Mouse (Mus musculus) CH12.LX (cell line): ENCODE results near the gene A530084C06Rik. TPM values are rescaled to one million over a fixed set of nuclear protein-coding genes. Genes with fewer than 3 reads are reported as not detected.

Experiments
- DNase-seq: peaks from one replicate; pipeline ENCODE4 v3.0.0-alpha.2; 2013; ENCODE audit errors: extremely low read depth
- H3K27ac ChIP-seq: 2 replicates; pipeline ENCODE4 v1.5.1; 2012; ENCODE audit warnings: low read depth, mild to moderate bottlenecking, control low read depth, moderate library complexity; ENCODE audit not compliant: insufficient read depth
- H3K27me3 ChIP-seq: replicated peaks from 2 replicates; pipeline ENCODE3; 2012; ENCODE audit warnings: inconsistent platforms
- H3K36me3 ChIP-seq, 2 experiments: replicated peaks in 1 of 2; 2 replicates each; pipeline versions ENCODE3 to v1.6.1; 2012; ENCODE audit warnings: inconsistent platforms in 1 of 2, low read length in 1 of 2, mild to moderate bottlenecking in 1 of 2, mixed read lengths in 1 of 2, moderate library complexity in 1 of 2; ENCODE audit not compliant: control insufficient read depth in 1 of 2, insufficient read depth in 1 of 2
- H3K4me1 ChIP-seq, 2 experiments: 2 replicates each; pipeline ENCODE4 v1.6.1; 2012; ENCODE audit warnings: inconsistent platforms in 1 of 2, moderate library complexity in 1 of 2; ENCODE audit not compliant: insufficient read depth in 2 of 2, control insufficient read depth in 1 of 2
- H3K4me2 ChIP-seq: 2 replicates; pipeline ENCODE4 v1.6.1; 2012; ENCODE audit warnings: low read depth, mild to moderate bottlenecking, control low read depth; ENCODE audit not compliant: poor library complexity, insufficient read depth, severe bottlenecking
- H3K4me3 ChIP-seq, 3 experiments: fragments of 150-350 bp in 1 of 3; sonication (generic) in 1 of 3; replicated peaks in 1 of 3; 2 replicates each; pipeline versions ENCODE3 to v1.5.1; 2011 to 2012; ENCODE audit warnings: low read depth in 2 of 3, low read length in 2 of 3, mild to moderate bottlenecking in 2 of 3, moderate library complexity in 2 of 3, control low read depth in 1 of 3, improper control_type of control experiment in 1 of 3, inconsistent platforms in 1 of 3, mixed read lengths in 1 of 3; ENCODE audit not compliant: poor library complexity in 1 of 3
- H3K79me2 ChIP-seq: replicated peaks from 2 replicates; pipeline ENCODE4 v1.6.1; 2012; ENCODE audit warnings: mild to moderate bottlenecking, moderate library complexity; ENCODE audit not compliant: control insufficient read depth, poor library complexity, insufficient read depth, severe bottlenecking; ENCODE audit errors: extremely low read depth
- H3K9ac ChIP-seq: 2 replicates; pipeline ENCODE4 v1.6.1; 2012; ENCODE audit warnings: low read depth, mild to moderate bottlenecking, control low read depth, moderate library complexity; ENCODE audit not compliant: insufficient read depth
- H3K9me3 ChIP-seq: replicated peaks from 2 replicates; pipeline ENCODE3; 2012; ENCODE audit warnings: low read length, inconsistent platforms, mixed read lengths
- BHLHE40 ChIP-seq: IDR thresholded peaks from 2 replicates; pipeline ENCODE4 v1.6.1; 2011; ENCODE audit warnings: mild to moderate bottlenecking, low read depth, low read length, improper control_type of control experiment
- CHD1 ChIP-seq: IDR thresholded peaks from 2 replicates; pipeline ENCODE4 v1.6.1; 2012; ENCODE audit warnings: low read depth, low read length, improper control_type of control experiment, inconsistent platforms
- CHD2 ChIP-seq: IDR thresholded peaks from 2 replicates; pipeline ENCODE4 v1.6.1; 2011; ENCODE audit warnings: low read length, improper control_type of control experiment
- CTCF ChIP-seq, 2 experiments: IDR thresholded peaks in 1 of 2; conservative IDR thresholded peaks in 1 of 2; 2 replicates each; pipeline ENCODE4 v1.5.1; 2011 to 2012; ENCODE audit warnings: low read depth in 2 of 2, low read length in 2 of 2, improper control_type of control experiment in 1 of 2, inconsistent platforms in 1 of 2, mild to moderate bottlenecking in 1 of 2, moderate library complexity in 1 of 2
- E2F4 ChIP-seq: IDR thresholded peaks from 2 replicates; pipeline ENCODE4 v1.6.1; 2011; ENCODE audit warnings: low read depth, low read length, improper control_type of control experiment; ENCODE audit not compliant: insufficient replicate concordance
- EP300 ChIP-seq: IDR thresholded peaks from 2 replicates; pipeline ENCODE4 v1.6.1; 2011; ENCODE audit warnings: low read length, improper control_type of control experiment
- GABPA ChIP-seq: IDR thresholded peaks from 2 replicates; pipeline ENCODE4 v1.6.1; 2012; ENCODE audit warnings: low read depth, low read length, improper control_type of control experiment, inconsistent platforms; ENCODE audit not compliant: insufficient replicate concordance
- HCFC1 ChIP-seq: IDR thresholded peaks from 2 replicates; pipeline ENCODE4 v1.6.1; 2012; ENCODE audit warnings: low read depth, mild to moderate bottlenecking, inconsistent platforms, low read length, improper control_type of control experiment
- JUN ChIP-seq: IDR thresholded peaks from 2 replicates; pipeline ENCODE4 v1.6.1; 2011; ENCODE audit warnings: low read depth, mild to moderate bottlenecking, low read length, improper control_type of control experiment, moderate library complexity; ENCODE audit not compliant: insufficient read depth
- KAT2A ChIP-seq: IDR thresholded peaks from 2 replicates; pipeline ENCODE4 v1.6.1; 2012; ENCODE audit warnings: low read length, improper control_type of control experiment, inconsistent platforms; ENCODE audit not compliant: insufficient replicate concordance
- MAFK ChIP-seq: IDR thresholded peaks from 2 replicates; pipeline ENCODE4 v1.6.1; 2011; ENCODE audit warnings: low read length, improper control_type of control experiment; ENCODE audit not compliant: insufficient replicate concordance
- MAZ ChIP-seq: IDR thresholded peaks from 2 replicates; pipeline ENCODE4 v1.6.1; 2012; ENCODE audit warnings: low read depth, mild to moderate bottlenecking, inconsistent platforms, low read length, improper control_type of control experiment, moderate library complexity
- MXI1 ChIP-seq: IDR thresholded peaks from 2 replicates; pipeline ENCODE4 v1.6.1; 2011; ENCODE audit warnings: mild to moderate bottlenecking, low read depth, low read length, improper control_type of control experiment
- MYC ChIP-seq: IDR thresholded peaks from 2 replicates; pipeline ENCODE4 v1.6.1; 2011; ENCODE audit warnings: low read depth, mild to moderate bottlenecking, improper control_type of control experiment, low read length
- NRF1 ChIP-seq: IDR thresholded peaks from 2 replicates; pipeline ENCODE4 v1.6.1; 2014; ENCODE audit warnings: low read depth, mild to moderate bottlenecking, inconsistent platforms, low read length, improper control_type of control experiment, moderate library complexity
- RCOR1 ChIP-seq: conservative IDR thresholded peaks from 2 replicates; pipeline ENCODE4 v1.6.1; 2012; ENCODE audit warnings: low read depth, mild to moderate bottlenecking, inconsistent platforms, low read length, improper control_type of control experiment
- TBP ChIP-seq: conservative IDR thresholded peaks from 2 replicates; pipeline ENCODE4 v1.6.1; 2011; ENCODE audit warnings: low read depth, low read length, improper control_type of control experiment
- UBTF ChIP-seq: IDR thresholded peaks from 2 replicates; pipeline ENCODE4 v1.6.1; 2012; ENCODE audit warnings: low read depth, mild to moderate bottlenecking, inconsistent platforms, low read length, improper control_type of control experiment, moderate library complexity
- USF2 ChIP-seq: conservative IDR thresholded peaks from 2 replicates; pipeline ENCODE4 v1.6.1; 2011; ENCODE audit warnings: low read depth, low read length, improper control_type of control experiment
- ZC3H11A ChIP-seq: IDR thresholded peaks from 2 replicates; pipeline ENCODE4 v1.6.1; 2012; ENCODE audit warnings: low read depth, mild to moderate bottlenecking, inconsistent platforms, low read length, improper control_type of control experiment
- dilution Hi-C: fragments of 300-500 bp; cut with MboI; formaldehyde crosslinking; loops from 2 replicates; pipeline ENCODE4 v1.14.3; 2020; ENCODE audit warnings: low sequenced_read_pairs; ENCODE audit not compliant: extremely low pct_unique_long_range_greater_than_20kb, extremely low pct_ligation_motif_present
- in situ Hi-C: fragments of 300-500 bp; cut with MboI; formaldehyde crosslinking; loops from 3 replicates; pipeline ENCODE4 v1.14.3; 2019; ENCODE audit warnings: low sequenced_read_pairs, low pct_ligation_motif_present, low pct_unique_long_range_greater_than_20kb, mixed read lengths
- polyA plus RNA-seq: library from polyadenylated mRNA; unstranded; fragments of >175 nt; gene quantifications from 2 replicates; pipeline ENCODE4 v1.2.1, GENCODE M21; 2012; ENCODE audit warnings: low read depth; ENCODE audit not compliant: insufficient read length
- total RNA-seq, 2 experiments: library from RNA; depleted of rRNA; stranded (reverse); fragments of 300-350 nt in 1 of 2; fragments of >200 nt in 1 of 2; gene quantifications; 2 replicates each; pipeline ENCODE4 v1.2.3; 2012 to 2014

The A530084C06Rik gene
- total and polyA plus RNA-seq, 3 experiments = not detected

- TF ChIP-seq EP300 = no peak
- TF ChIP-seq NRF1 = peak; percentile 58
- Histone ChIP-seq H3K9ac (no peak overlapping the region; the same call in 1 of the 2 replicates), H3K27me3 (no peaks in the 10 kb centered on the region), H3K4me3 (peak overlapping the region in 2 of 3 experiments; percentile 27 to 44), H3K79me2 (no peaks in the 10 kb centered on the region), H3K27ac (no peak overlapping the region), H3K4me2 (peak overlapping the region; percentile 59), H3K4me1 (no peaks in the 10 kb centered on the region; a peak in 1 of 4 replicates), H3K36me3 (no peaks in the 10 kb centered on the region), H3K9me3 (peaks cover 21% of the 10 kb centered on the region)
- dilution Hi-C loops (no loop called here), in situ Hi-C loops (no loop called here)
- DNase-seq = peak; percentile 11
Observed at GRCm38 (mm10) chr13:31557768-31558520, 1.2 kb downstream of the A530084C06Rik start.

- DNase-seq = no peak
- H3K9ac ChIP-seq = no peak overlapping the region; the same call in 1 of the 2 replicates
- in situ Hi-C loops = no loop called here
- dilution Hi-C loops = no loop called here
- H3K27me3 ChIP-seq = no peaks in the 10 kb centered on the region
- TF ChIP-seq KAT2A (no peak), GABPA (no peak), MAZ (no peak), JUN (no peak), BHLHE40 (no peak), CHD2 (no peak), HCFC1 (no peak), MAFK (no peak), CHD1 (no peak), RCOR1 (no peak), USF2 (no peak), UBTF (no peak), MYC (no peak), TBP (no peak), EP300 (no peak), CTCF (conservative IDR thresholded peaks at IDR 0.05 in 1 of 2, IDR thresholded peaks at IDR 0.05 in 1 of 2; ENCODE audit: low read depth in 2 of 2, low read length in 2 of 2) (no peak), ZC3H11A (no peak), E2F4 (no peak), MXI1 (no peak)
- H3K36me3 ChIP-seq = no peaks in the 10 kb centered on the region
- H3K27ac ChIP-seq = no peak overlapping the region
- no peaks in the 10 kb centered on the region; a peak in 1 of 4 replicates for H3K4me1 ChIP-seq
- peaks cover 21% of the 10 kb centered on the region for H3K9me3 ChIP-seq
- peak overlapping the region in 2 of 3 experiments; percentile 27 to 44 for H3K4me3 ChIP-seq
- H3K4me2 ChIP-seq = peak overlapping the region; percentile 59; the same call in 1 of the 2 replicates
- H3K79me2 ChIP-seq = no peaks in the 10 kb centered on the region
Observed at GRCm38 (mm10) chr13:31556964-31557767, 2.0 kb downstream of the A530084C06Rik start.
